Mouse (Mus musculus): ENCODE results near the gene 1700034I23Rik.
"Not testable (repeated sequence)": the region's sequence is repeated elsewhere in the genome, so short reads cannot be mapped to it uniquely, and the experiment has no call there.

Gene 1700034I23Rik

DNA sequence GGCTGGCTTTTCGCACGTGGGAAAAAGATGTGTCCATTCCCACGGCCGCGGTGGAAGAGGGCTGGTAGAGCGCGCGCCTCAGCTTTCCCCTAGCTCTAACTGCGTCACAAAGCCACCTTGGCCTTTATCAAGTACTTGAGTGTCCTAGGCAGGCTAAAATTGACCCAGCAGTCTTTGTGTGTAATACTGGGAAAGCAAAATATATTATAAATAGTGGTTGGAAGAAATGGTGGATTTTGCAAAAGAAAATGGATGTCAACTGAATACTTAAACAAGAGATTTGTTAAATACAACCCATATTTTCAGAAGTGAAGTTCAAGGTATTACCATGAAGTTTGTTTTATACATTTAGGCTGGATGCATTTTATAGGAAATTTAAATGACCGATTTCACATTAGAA lies at the start of gene 1700034I23Rik:
Gene 1700034I23Rik, minus strand, starts transcription at position 101 of the 400 bp plus-strand sequence.
- DNase-seq (ENCODE audit: low read depth, low spot score): not testable (repeated sequence)

DNA sequence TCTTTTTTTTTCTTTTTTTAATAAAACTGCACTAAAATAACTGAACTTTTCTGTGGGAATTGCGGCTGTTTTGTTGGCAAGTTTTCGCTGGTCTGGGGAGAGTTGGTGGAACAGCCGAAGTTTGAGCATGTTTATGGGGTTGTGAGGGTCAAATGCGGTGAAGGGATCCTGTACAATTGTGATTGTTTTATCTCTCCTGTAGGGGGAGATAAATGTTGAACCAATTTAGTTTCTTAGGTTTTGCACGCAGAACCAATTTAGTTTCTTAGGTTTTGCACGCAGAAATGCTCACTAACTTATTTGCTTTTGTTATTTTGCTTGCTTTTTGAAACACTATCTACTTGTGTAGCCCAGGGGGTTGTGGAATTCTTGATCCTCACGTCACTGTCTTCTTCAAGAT lies 49.0 kb upstream of the 1700034I23Rik start:
- DNase-seq (ENCODE audit: low read depth, low spot score): no peak

DNA sequence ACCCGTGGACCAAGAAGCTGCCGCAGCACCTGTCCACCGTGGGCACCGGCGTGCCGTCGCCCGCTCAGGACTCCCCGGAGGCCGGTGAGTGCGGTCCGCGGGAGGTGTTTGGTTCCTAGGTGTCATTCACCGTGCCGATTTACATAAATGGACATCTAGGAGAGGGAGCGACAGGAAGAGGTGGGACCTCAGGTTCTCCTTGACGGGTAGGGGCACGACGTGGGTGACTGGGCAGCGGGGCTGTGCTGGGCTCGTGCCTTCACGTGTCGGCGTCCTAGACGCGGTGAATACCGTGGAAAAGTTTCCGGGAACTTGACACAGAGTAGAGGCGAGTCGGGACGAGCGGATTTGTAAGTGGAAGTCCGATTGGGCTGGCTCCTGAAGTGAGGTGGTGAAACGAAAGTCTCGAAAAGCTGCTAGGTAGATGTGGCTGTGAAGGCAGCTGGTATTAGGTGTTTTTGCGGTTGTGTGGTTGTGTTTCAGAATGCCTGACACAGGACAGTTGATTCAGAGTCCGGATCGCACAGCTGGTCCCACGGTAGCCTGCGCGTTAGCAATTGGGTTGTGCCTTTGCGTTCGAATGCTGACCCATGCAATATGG lies 48.4 kb upstream of the 1700034I23Rik start:
- DNase-seq (ENCODE audit: low read depth, low spot score): no peak

DNA sequence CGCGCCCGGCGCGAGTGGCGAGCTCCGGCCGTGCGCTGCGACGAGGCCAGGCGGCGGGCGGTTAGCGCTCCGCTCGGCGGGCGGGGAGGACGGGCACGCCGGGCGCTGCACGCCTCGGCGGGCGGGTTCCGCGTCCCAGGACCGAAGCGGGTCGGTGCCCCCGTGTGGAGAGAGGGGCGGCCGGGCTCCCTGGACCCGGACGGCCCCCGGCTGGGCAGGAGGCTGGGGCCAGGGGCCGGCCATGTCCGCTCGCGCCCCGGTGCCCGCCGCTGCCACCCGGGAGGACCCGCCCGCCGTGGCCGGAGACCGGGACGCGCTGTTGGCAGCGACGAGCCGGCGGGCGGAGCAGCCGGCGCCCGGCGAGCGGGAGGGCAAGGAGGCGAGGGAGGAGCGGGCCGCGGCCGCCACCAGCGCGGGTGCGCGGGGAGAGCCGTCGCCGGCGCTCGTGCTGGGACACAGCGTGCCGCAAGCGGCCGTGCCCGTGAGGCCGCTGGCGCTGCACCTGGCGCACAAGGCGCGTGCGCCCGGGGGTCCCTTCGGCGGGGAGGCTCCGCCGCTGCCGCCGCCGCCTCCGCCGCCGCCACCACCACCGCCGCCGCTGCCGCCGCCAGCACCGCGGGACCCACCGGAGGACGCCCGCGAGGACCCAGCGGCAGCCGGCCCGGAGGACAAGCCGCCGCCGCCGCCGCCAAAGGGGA lies 47.7 kb upstream of the 1700034I23Rik start:
- no peak for DNase-seq (ENCODE audit: low read depth, low spot score)

DNA sequence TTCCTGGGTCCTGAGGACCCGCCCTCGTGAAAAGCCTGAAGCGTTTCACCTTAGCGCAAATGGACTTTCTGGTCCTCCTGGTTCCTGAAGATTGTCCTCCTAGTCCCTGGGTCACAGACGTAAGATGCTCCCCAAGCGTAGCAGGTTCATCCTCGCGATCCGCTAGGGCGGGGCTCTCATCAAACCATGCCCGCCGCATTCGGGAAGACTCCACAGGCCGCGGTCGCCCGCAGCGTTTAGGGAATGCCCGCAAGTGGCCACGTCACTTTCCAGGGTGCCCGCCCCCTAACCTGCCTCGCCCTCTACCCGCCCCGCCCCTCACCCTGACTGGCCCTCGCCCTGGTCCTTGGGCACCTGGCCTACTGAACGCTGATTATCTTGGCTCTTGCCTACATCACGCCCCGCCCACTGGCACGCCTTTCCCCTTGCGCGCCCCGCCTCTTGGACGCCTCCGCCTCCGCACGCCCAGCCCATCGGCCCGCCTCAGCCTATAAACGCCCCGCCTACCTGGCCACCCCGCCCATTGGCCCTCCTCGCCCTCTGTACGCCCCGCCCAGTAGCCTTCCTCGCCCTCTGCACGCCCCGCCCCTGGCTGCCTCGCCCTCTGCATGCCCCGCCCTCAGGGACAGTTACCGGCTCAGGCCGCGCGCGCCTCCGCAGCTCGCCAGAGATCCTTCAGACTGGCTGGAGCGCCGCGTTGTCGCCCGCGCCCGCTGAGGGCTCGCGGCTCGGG lies 47.0 kb upstream of the 1700034I23Rik start, which contains the start of gene Larp1b:
Gene Larp1b, plus strand, starts transcription at position 659 of the 733 bp plus-strand sequence.
- DNase-seq (ENCODE audit: low read depth, low spot score): peak; percentile 80

DNA sequence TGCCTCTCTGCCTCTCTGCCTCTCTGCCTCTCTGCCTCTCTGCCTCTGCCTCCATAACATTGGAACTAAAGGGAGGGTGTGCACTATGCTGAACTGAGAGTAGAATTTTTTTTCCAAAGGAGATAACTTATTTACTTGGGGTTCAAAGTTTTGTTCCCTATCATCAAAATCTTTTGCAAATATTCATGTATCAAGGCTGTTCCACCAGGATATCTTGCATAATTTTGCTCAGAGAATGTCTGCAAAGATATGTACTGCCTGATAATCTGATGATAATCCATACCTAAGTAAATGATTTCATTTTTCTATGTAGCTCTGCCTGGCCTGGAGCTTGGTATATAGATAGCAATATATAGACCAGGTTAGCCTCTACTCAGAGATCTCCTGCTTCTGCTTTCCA lies 36.7 kb upstream of the 1700034I23Rik start:
- DNase-seq (ENCODE audit: low read depth, low spot score): no peak

DNA sequence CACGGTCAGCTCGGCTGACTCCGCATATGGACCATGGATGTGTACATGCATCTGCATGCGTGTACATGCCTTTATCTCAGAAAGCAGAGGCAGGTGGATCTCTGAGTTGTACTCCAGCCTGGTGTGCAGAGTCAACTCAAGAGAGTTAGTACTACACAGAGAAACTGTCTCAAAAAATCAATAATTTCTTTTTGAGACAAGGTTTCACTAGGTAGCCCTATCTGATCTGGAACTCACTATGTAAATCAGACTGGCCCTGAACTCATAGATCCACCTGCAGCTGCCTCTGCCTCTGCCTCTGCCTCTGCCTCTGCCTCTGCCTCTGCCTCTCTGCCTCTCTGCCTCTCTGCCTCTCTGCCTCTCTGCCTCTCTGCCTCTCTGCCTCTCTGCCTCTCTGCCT lies 36.2 kb upstream of the 1700034I23Rik start:
- DNase-seq (ENCODE audit: low read depth, low spot score): no peak

DNA sequence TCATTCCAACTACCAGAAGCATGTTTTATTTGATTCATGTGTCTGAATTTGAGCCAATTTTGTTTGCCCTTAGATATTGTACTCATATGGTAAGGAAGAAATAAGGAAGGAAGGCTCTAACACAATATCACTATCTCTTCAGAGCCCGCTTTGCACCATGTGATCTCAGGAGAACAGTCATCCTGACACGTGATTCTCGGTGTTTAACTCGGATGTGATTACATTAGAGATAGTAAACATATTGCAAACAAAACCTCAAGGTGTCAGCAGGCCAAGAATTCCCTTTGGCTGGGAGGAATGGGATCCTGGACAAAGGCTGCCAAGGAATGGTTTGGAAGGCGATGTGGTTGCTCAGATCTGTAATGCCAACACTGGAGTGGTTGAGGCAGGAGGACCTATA lies 35.8 kb upstream of the 1700034I23Rik start:
- DNase-seq (ENCODE audit: low read depth, low spot score): no peak

DNA sequence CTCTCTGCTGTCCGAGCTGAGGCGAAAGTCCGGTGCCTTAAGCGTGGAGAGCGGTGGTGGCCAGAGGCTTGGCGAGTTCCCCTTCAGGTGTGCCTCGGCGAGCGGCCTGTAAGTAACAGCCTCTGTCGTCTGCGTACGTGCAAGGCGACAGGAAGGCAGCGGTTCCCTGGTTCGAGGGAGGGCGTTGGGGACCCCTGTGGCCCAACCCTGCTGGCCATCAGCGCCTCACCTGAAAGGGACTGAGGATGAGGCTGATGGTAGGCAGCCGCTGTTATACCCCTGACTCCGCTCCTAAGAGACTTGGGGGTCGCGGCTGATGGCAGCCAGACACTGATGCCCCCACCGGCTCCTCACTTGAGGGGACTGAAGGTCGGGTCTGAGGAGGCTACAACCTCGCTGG lies 8.0 kb downstream of the 1700034I23Rik start:
- peak; percentile 6 for DNase-seq (ENCODE audit: low read depth, low spot score)

DNA sequence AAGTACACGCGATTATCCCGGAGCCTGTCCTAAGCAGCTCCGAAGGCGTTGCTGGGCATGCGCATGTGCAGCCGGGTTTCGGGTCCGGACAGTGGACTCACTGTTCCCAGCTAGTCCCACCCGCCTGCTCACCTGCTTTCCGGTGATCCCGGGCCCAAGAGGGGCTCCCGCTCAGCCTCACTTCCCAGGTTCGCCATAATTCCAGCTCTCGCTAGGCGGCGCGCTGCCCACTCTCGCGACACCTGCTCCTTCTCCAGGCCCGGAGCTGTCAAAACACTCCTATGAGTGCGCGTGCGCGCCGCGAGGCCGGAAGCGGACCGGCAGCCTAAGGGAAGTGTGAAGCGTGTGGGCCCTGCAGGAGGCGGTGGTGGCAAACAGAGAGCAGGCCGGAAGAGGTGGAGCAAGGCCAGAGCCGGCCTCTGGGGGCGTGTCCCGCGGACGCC lies 8.5 kb downstream of the 1700034I23Rik start:
- DNase-seq (ENCODE audit: low read depth, low spot score): peak; percentile 94

DNA sequence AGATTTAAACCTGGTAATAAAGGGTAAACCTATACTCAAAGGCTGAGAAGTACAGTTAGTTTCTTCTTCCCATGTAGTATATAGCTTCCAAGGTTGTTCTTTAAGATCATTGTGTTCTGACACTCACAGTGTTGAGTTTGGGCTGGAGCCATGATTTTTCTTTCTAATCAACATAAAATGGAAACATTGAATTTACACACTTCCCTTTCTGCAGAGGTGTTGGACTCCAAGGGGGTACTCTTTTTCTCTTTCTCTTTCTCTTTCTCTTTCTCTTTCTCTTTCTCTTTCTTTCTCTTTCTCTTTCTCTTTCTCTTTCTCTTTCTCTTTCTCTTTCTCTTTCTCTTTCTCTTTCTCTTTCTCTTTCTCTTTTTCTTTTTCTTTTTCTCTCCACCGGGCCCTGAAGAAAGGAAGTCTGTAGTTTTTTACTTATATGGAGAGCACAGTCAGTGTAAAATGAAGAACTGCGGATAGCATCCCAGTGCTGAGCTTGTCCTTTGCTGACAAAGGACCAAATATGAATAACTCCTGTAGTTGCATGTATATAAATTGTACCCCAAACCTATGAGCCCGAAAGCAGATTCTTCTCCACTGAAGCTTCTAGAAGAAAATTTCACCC lies 49.1 kb downstream of the 1700034I23Rik start:
- DNase-seq (ENCODE audit: low read depth, low spot score): not testable (repeated sequence)
